Mouse (Mus musculus): ENCODE measurements around the gene Otos. TPM values are rescaled to one million over a fixed set of nuclear protein-coding genes. Genes with fewer than 3 reads are reported as not detected.
A peak's percentile ranks its signal among the peaks of the same experiment; 100 is the strongest.

Gene Otos
- polyA plus RNA-seq, 1 experiment from 2014 or later = 0.20 TPM

DNA sequence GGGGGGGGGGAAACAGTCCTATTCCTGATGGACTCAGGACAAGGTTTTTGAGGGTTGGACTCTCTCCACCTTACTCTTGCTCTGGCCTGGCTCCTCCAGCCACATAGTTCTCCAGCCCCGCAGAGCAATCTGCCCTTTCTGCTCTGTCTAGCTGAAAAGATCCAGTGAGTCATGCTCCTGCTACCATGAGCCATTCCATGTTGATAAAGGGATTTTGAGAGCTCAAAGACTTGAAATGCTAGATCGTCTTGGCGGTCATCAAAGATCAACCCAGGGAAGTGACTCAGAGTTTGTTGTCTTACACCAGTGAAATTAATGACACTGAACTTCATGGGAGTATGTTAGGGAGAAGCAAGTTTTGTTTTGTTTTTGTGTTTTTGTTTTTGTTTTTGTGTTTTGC, 20.8 kb upstream of the Otos start:
- ATAC-seq (ENCODE audit: low FRiP score) = no peak
- 93% methylated on average over 3 of the region's 3 CpGs for WGBS
- Histone ChIP-seq H3K9ac (no peak overlapping the region), H3K4me2 (no peak overlapping the region), H3K9me3 (no peaks in the 10 kb centered on the region), H3K27me3 (0 out of 2 replicates have a peak, but pooled peaks cover 4% of the 10 kb centered on the region), H3K36me3 (replicated peaks) (no peaks in the 10 kb centered on the region), H3K4me1 (no peaks in the 10 kb centered on the region), H3K27ac (no peak overlapping the region), H3K4me3 (replicated peaks) (no peak overlapping the region)

DNA sequence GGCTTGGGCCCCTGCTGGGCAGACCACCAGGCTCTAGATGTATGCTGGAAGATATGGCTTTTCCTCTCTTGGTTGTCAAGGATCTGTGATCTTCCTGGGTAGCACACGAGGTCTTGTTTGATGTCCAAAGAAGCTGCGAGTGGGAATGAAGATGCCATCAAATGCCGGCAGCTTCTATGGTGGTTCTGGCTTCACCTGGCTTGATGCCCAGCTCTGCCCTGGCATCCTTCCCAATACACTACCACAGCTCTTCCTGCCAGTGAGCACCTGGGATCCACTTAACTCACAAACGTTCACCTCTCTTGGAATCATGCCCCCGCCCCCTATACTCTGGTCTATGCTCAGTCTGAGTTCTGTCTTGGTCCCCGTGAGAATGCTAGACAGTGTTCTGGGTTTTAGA, 18.5 kb upstream of the Otos start:
- Histone ChIP-seq H3K9me3 (no peaks in the 10 kb centered on the region), H3K4me2 (no peak overlapping the region), H3K4me1 (no peaks in the 10 kb centered on the region), H3K27me3 (0 out of 2 replicates have a peak, but pooled peaks cover 4% of the 10 kb centered on the region), H3K27ac (no peak overlapping the region), H3K4me3 (replicated peaks) (no peak overlapping the region), H3K9ac (no peak overlapping the region), H3K36me3 (replicated peaks) (no peaks in the 10 kb centered on the region)
- WGBS = 82% methylated on average over 6 of the region's 6 CpGs
- ATAC-seq (ENCODE audit: low FRiP score) = no peak

GRCm38 (mm10) chr1:92659392-92659791, 10.8 kb upstream of the Otos start:
- ATAC-seq (ENCODE audit: low FRiP score) = no peak
- 76% methylated on average over 5 of the region's 5 CpGs for WGBS
- Histone ChIP-seq H3K9me3 (no peaks in the 10 kb centered on the region), H3K27ac (no peak overlapping the region), H3K27me3 (no peaks in the 10 kb centered on the region), H3K4me1 (no peaks in the 10 kb centered on the region), H3K9ac (no peak overlapping the region), H3K4me3 (replicated peaks) (no peak overlapping the region), H3K4me2 (no peak overlapping the region), H3K36me3 (replicated peaks) (no peaks in the 10 kb centered on the region)

- Histone ChIP-seq H3K4me1 (no peaks in the 10 kb centered on the region), H3K4me2 (no peak overlapping the region), H3K27ac (no peak overlapping the region), H3K9me3 (no peaks in the 10 kb centered on the region), H3K4me3 (replicated peaks) (no peak overlapping the region), H3K36me3 (replicated peaks) (no peaks in the 10 kb centered on the region), H3K27me3 (no peaks in the 10 kb centered on the region), H3K9ac (no peak overlapping the region)
- ATAC-seq (ENCODE audit: low FRiP score) = no peak
- 80% methylated on average over 11 of the region's 11 CpGs for WGBS
These were observed 8.6 kb upstream of the Otos start for GRCm38 (mm10) chr1:92657025-92657820.

GRCm38 (mm10) chr1:92654676-92655075, 6.0 kb upstream of the Otos start:
- no peak overlapping the region for H3K9ac ChIP-seq
- peaks cover 5% of the 10 kb centered on the region for H3K4me1 ChIP-seq
- WGBS = 70% methylated on average over 2 of the region's 2 CpGs
- H3K36me3 ChIP-seq (replicated peaks) = no peaks in the 10 kb centered on the region
- no peak for ATAC-seq (ENCODE audit: low FRiP score)
- no peaks in the 10 kb centered on the region for H3K27me3 ChIP-seq
- no peaks in the 10 kb centered on the region for H3K9me3 ChIP-seq
- H3K4me2 ChIP-seq = no peak overlapping the region
- H3K27ac ChIP-seq = no peak overlapping the region
- H3K4me3 ChIP-seq (replicated peaks) = no peak overlapping the region

GRCm38 (mm10) chr1:92653179-92653578, 4.5 kb upstream of the Otos start:
- H3K4me2 ChIP-seq = no peak overlapping the region
- no peak overlapping the region for H3K9ac ChIP-seq
- ATAC-seq (ENCODE audit: low FRiP score) = no peak
- no peaks in the 10 kb centered on the region for H3K36me3 ChIP-seq (replicated peaks)
- H3K27ac ChIP-seq = no peak overlapping the region
- WGBS = 93% methylated on average over 3 of the region's 3 CpGs
- no peak overlapping the region for H3K4me3 ChIP-seq (replicated peaks)
- no peaks in the 10 kb centered on the region for H3K9me3 ChIP-seq
- H3K27me3 ChIP-seq = peaks cover 4% of the 10 kb centered on the region
- H3K4me1 ChIP-seq = peaks cover 7% of the 10 kb centered on the region

DNA sequence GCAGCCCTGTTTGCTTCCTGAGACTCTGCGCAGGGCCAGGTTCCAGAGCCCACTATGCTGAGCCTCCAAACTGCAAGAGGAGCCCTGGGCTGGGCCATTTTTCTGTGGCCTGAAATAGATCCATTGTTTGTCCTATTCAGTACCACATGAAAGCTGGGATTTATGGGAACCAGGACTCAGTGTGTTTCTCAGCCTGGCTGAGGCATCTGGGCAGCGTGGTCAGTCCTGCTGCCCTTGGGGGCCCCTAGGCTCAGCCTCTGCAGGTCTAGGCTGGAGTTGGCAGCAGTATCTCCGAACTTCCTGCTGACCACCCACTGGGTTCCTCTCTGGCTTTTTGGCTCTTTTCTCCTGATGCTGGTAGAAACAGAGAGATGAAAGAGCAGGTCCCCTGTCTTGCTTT, 2.8 kb upstream of the Otos start:
- Histone ChIP-seq H3K36me3 (replicated peaks) (no peaks in the 10 kb centered on the region), H3K9me3 (no peaks in the 10 kb centered on the region), H3K4me1 (peaks cover 13% of the 10 kb centered on the region), H3K9ac (no peak overlapping the region), H3K4me3 (replicated peaks) (no peak overlapping the region), H3K4me2 (no peak overlapping the region), H3K27me3 (peaks cover 5% of the 10 kb centered on the region), H3K27ac (no peak overlapping the region)
- ATAC-seq (ENCODE audit: low FRiP score) = no peak
- WGBS = 49% methylated on average over 3 of the region's 3 CpGs

DNA sequence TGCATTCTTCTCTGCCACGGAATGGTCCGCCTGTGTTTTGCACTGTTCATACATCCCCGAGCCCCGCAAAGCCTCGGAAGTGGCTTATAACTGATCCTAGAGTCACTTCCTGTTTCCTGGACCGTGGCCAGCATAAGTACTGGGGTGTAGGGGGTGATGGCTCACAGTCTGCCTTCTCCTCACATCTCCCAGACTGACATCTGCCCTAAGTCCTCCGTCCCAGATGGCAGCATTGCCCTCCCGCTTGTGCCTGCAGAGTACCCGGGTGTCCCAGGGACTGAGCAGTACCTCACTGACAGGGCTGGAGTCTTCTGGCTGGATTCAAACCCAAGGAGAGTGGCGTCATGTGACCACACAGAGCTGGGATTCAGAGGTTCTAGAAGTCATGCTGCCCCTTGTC, 444 bp downstream of the Otos start:
- WGBS = 52% methylated on average over 10 of the region's 10 CpGs
- ATAC-seq (ENCODE audit: low FRiP score) = 0 out of 2 replicates have a peak, but pooled peaks have one; percentile 28
- H3K4me1 ChIP-seq = peaks cover 13% of the 10 kb centered on the region
- H3K9me3 ChIP-seq = no peaks in the 10 kb centered on the region
- H3K9ac ChIP-seq = no peak overlapping the region
- no peak overlapping the region for H3K4me3 ChIP-seq (replicated peaks)
- peaks cover 9% of the 10 kb centered on the region for H3K27me3 ChIP-seq
- H3K36me3 ChIP-seq (replicated peaks) = no peaks in the 10 kb centered on the region
- H3K4me2 ChIP-seq = peak overlapping the region; percentile 13
- no peak overlapping the region for H3K27ac ChIP-seq

DNA sequence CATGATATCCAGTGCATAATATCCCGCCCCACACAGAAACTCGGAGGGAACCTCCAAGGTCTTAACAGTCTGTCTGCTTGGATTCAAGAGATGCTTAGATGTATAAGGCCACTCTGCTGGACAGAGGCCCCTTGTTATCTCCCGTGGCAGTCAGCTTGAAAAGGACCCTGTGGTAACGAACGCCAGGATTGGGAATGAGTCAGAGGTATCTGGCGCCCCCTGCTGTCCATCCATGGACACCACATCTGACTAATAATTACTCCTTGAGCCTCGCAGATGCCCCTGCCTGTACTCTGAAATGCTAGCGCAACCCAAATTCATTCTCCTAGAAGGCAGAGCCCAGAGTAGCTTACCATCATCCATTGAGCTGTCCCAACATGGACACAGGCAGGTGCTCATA, 889 bp downstream of the Otos start:
- H3K27me3 ChIP-seq = peaks cover 9% of the 10 kb centered on the region
- H3K27ac ChIP-seq = no peak overlapping the region
- no peak overlapping the region for H3K9ac ChIP-seq
- H3K4me1 ChIP-seq = peaks cover 13% of the 10 kb centered on the region
- no peaks in the 10 kb centered on the region for H3K36me3 ChIP-seq (replicated peaks)
- whole genome bisulfite sequencing = 8% methylated on average over 8 of the region's 8 CpGs
- peak; percentile 47 for ATAC-seq (ENCODE audit: low FRiP score)
- H3K4me2 ChIP-seq = peak overlapping the region; percentile 13
- no peak overlapping the region for H3K4me3 ChIP-seq (replicated peaks)
- H3K9me3 ChIP-seq = no peaks in the 10 kb centered on the region

DNA sequence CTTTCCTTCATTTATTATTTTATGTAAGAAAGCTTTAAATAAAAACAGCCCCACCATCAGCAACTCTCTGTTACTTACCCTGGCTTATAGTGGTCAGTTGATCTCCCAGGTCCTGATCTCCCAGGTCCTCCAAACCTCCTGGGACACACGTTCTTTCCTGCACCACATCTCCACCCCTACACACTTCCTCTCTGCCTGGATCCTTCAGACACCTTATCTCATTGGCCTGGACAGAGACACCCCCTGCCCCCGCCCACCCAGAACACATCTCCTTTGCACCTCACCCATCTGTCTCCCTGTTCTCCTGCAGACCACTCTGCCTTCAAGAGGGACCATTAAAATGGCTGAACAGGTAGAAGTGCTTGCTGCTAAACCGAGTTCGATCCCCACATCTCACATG, 1.6 kb downstream of the Otos start:
- Histone ChIP-seq H3K36me3 (replicated peaks) (no peaks in the 10 kb centered on the region), H3K4me3 (replicated peaks) (no peak overlapping the region), H3K9ac (no peak overlapping the region), H3K4me2 (no peak overlapping the region), H3K27me3 (peaks cover 9% of the 10 kb centered on the region), H3K9me3 (no peaks in the 10 kb centered on the region), H3K27ac (no peak overlapping the region), H3K4me1 (peaks cover 16% of the 10 kb centered on the region)
- WGBS = 78% methylated on average over 4 of the region's 4 CpGs
- no peak for ATAC-seq (ENCODE audit: low FRiP score)

GRCm38 (mm10) chr1:92646601-92647000, 2.0 kb downstream of the Otos start:
- 81% methylated on average over 7 of the region's 7 CpGs for WGBS
- no peak overlapping the region for H3K9ac ChIP-seq
- ATAC-seq (ENCODE audit: low FRiP score) = no peak

GRCm38 (mm10) chr1:92646111-92646510, 2.5 kb downstream of the Otos start:
- no peak overlapping the region for H3K9ac ChIP-seq
- 57% methylated on average over 2 of the region's 2 CpGs for WGBS
- no peak overlapping the region for H3K27ac ChIP-seq
- H3K36me3 ChIP-seq (replicated peaks) = no peaks in the 10 kb centered on the region
- no peak for ATAC-seq (ENCODE audit: low FRiP score)
- H3K27me3 ChIP-seq = peaks cover 9% of the 10 kb centered on the region
- H3K4me2 ChIP-seq = no peak overlapping the region
- peaks cover 13% of the 10 kb centered on the region for H3K4me1 ChIP-seq
- no peaks in the 10 kb centered on the region for H3K9me3 ChIP-seq
- no peak overlapping the region for H3K4me3 ChIP-seq (replicated peaks)

More at GRCm38 (mm10) chr1:92646601-92647000, 2.0 kb downstream of the Otos start:
- Histone ChIP-seq H3K4me3 (replicated peaks) (no peak overlapping the region), H3K36me3 (replicated peaks) (no peaks in the 10 kb centered on the region), H3K27ac (no peak overlapping the region), H3K27me3 (peaks cover 9% of the 10 kb centered on the region), H3K4me1 (peaks cover 16% of the 10 kb centered on the region), H3K4me2 (no peak overlapping the region), H3K9me3 (no peaks in the 10 kb centered on the region)

- Histone ChIP-seq H3K27ac (no peak overlapping the region), H3K27me3 (peaks cover 9% of the 10 kb centered on the region), H3K36me3 (replicated peaks) (no peaks in the 10 kb centered on the region), H3K4me1 (peaks cover 25% of the 10 kb centered on the region), H3K9me3 (no peaks in the 10 kb centered on the region), H3K4me2 (no peak overlapping the region), H3K9ac (no peak overlapping the region), H3K4me3 (replicated peaks) (no peak overlapping the region)
- no peak for ATAC-seq (ENCODE audit: low FRiP score)
- 82% methylated on average over 5 of the region's 5 CpGs for WGBS
These were observed 3.7 kb downstream of the Otos start for GRCm38 (mm10) chr1:92644916-92645315.

All from forebrain, embryonic 12.5 days (tissue).